Mouse (Mus musculus) gastrocnemius, adult 18-20 months (tissue): ENCODE data around the gene Ltk. TPM values are rescaled to one million over a fixed set of nuclear protein-coding genes. Genes with fewer than 3 reads are reported as not detected.
"Not testable (repeated sequence)": the region's sequence is repeated elsewhere in the genome, so short reads cannot be mapped to it uniquely, and the experiment has no call there.

ENCODE experiments used
- DNase-seq: peaks from one replicate; pipeline ENCODE4 v3.0.0; 2021; ENCODE audit warnings: low spot score
- total RNA-seq, 2 experiments: library from RNA; stranded (reverse); gene quantifications; 2 replicates each; pipeline ENCODE4 v1.2.3; 2021

Gene Ltk
- total RNA-seq, 2 experiments from 2014 or later: not detected

GRCm38 (mm10) chr2:119758844-119759835, 1.1 kb downstream of the Ltk start:
- no peak for DNase-seq

GRCm38 (mm10) chr2:119758101-119758843, 2.0 kb downstream of the Ltk start:
- no peak for DNase-seq

GRCm38 (mm10) chr2:119757601-119758100, 2.6 kb downstream of the Ltk start:
- DNase-seq: no peak

GRCm38 (mm10) chr2:119749260-119749659, 11.0 kb downstream of the Ltk start:
- DNase-seq: no peak

- DNase-seq: no peak
Measured at GRCm38 (mm10) chr2:119747554-119747953, 12.7 kb downstream of the Ltk start.

- DNase-seq: no peak
Measured at GRCm38 (mm10) chr2:119745281-119745680, 14.9 kb downstream of the Ltk start.

GRCm38 (mm10) chr2:119744163-119745111, 15.8 kb downstream of the Ltk start:
- DNase-seq: no peak

- DNase-seq: no peak
Measured at GRCm38 (mm10) chr2:119743808-119744162, 16.4 kb downstream of the Ltk start.

GRCm38 (mm10) chr2:119743176-119743807, 16.9 kb downstream of the Ltk start:
- DNase-seq: no peak

- no peak for DNase-seq
Measured at GRCm38 (mm10) chr2:119742461-119743175, 17.6 kb downstream of the Ltk start.

GRCm38 (mm10) chr2:119741581-119742411, 18.4 kb downstream of the Ltk start, which contains the start of gene Itpka:
Itpka (plus strand) TSS chr2:119742337.
- no peak for DNase-seq

GRCm38 (mm10) chr2:119740567-119740966, 19.7 kb downstream of the Ltk start:
- DNase-seq: no peak

- no peak for DNase-seq
Measured at GRCm38 (mm10) chr2:119737124-119737523, 23.1 kb downstream of the Ltk start.

- DNase-seq: no peak
Measured at GRCm38 (mm10) chr2:119730735-119731134, 29.5 kb downstream of the Ltk start.

GRCm38 (mm10) chr2:119727762-119728416, 32.3 kb downstream of the Ltk start:
- no peak for DNase-seq

- DNase-seq: no peak
Measured at GRCm38 (mm10) chr2:119721070-119721469, 39.2 kb downstream of the Ltk start.

- DNase-seq: not testable (repeated sequence)
Measured at GRCm38 (mm10) chr2:119715868-119716267, 44.4 kb downstream of the Ltk start.

GRCm38 (mm10) chr2:119710011-119710410, 50.2 kb downstream of the Ltk start:
- DNase-seq: no peak
